Mouse (Mus musculus) small intestine, adult 2 months (tissue): Measurements from ENCODE around the gene Gimap1.

ENCODE experiments used
- CTCF ChIP-seq: fragments of 200-500 bp; IDR thresholded peaks from 2 replicates; pipeline ENCODE4 v1.5.1; 2012; ENCODE audit warnings: low read depth, mild to moderate bottlenecking, control low read depth, inconsistent platforms, low read length, moderate library complexity, mixed read lengths; ENCODE audit not compliant: insufficient replicate concordance, insufficient read length; ENCODE audit errors: extremely low read depth
- POLR2A ChIP-seq: fragments of 200-500 bp; IDR thresholded peaks from 2 replicates; pipeline ENCODE4 v1.6.1; 2012; ENCODE audit warnings: low read depth, mild to moderate bottlenecking, control low read depth, inconsistent platforms, low read length, moderate library complexity

- TF ChIP-seq CTCF, result no peak
- no peak for TF ChIP-seq POLR2A
Observed at GRCm38 (mm10) chr6:48727761-48728160, 11.1 kb upstream of the Gimap1 start.
